Mouse (Mus musculus) T-helper 2 cell (primary cell): ENCODE measurements around the gene Pfdn6.
"Not testable (repeated sequence)": the region's sequence is repeated elsewhere in the genome, so short reads cannot be mapped to it uniquely, and the experiment has no call there.

ENCODE experiments used
- in situ Hi-C: fragments of 300-600 bp; cut with MboI, MseI; formaldehyde crosslinking; loops from one replicate; pipeline ENCODE4 v1.15.1; 2025; ENCODE audit warnings: high pct_unique_total_duplicates

The Pfdn6 gene

DNA sequence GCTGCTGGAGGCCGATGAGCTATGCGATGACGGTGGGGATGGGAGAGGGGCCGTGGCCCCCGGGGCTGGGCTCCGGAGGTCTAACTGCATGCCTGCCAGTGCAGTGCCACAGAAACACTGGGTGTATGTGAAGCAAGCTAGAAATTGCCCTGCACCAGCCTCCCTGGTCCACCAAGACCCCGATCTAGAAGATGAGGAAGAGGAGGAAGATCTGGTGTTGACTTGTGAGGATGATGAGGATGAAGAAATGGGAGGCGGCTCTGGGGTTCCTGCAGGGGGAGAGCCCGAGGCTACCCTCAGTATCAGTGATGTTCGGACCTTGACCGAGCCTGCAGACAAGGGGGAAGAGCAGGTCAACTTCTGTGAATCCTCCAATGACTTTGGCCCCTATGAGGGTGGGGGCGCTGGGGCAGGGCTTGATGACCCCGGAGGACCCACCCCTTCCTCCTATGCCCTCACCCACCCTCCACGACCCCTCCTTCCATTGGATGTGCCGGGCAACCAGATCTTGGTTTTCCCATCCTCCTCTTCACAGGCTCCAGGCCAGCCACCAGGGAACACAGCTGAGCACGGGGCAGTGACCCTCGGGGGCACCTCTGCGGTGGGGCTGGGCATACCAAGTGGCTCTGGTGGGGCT, 22.4 kb downstream of the Pfdn6 start:
- in situ Hi-C loops, result no loop called here

DNA sequence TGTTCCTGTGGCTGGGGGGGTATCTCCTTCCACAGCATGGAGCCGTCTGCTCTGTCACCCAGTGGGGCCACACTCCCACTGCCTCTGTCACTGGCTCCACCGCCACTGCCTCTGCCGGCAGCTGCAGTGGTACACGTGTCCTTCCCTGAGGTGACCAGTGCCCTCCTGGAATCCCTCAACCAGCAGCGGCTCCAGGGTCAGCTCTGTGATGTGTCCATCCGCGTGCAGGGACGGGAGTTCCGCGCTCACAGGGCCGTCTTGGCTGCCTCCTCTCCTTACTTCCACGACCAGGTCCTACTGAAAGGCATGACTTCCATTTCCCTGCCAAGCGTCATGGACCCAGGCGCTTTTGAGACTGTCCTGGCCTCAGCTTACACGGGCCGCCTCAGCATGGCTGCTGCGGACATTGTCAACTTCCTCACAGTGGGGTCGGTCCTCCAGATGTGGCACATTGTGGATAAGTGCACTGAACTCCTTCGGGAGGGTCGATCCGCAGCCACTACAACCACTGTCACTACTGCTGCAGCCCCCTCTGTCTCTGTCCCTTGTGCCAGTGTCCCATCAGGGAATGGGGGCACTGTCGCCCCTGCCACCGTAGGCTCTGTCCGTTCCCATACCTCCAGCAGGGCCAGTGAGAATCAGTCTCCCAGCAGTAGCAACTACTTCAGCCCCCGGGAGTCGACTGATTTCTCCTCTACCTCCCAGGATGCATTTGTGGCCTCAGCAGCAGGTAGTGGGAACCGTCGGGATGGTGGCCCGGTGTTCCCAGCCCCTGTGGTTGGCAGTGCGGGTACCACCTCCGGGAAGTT, 23.1 kb downstream of the Pfdn6 start:
- in situ Hi-C loops, result no loop called here

DNA sequence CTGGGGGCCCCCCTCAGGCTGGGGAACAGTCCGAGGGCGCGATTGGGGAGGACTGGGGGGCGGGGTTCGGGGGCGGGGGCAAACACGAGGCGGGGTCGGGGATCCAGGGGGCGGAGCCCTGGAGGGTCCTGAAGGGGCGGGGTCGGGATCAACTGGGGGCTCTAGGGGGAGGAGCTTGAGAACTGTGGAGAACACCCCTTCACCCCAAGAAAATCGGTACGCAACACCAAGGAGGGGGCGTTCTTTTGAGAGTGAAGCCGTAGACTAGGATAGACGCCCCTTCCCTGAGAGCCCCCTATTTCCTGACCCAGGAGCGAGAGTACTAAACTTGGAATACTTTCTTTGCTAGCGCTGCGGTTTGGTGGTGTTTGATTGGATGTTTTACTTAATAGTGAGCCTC, 23.8 kb downstream of the Pfdn6 start:
- in situ Hi-C loops, result no loop called here

DNA sequence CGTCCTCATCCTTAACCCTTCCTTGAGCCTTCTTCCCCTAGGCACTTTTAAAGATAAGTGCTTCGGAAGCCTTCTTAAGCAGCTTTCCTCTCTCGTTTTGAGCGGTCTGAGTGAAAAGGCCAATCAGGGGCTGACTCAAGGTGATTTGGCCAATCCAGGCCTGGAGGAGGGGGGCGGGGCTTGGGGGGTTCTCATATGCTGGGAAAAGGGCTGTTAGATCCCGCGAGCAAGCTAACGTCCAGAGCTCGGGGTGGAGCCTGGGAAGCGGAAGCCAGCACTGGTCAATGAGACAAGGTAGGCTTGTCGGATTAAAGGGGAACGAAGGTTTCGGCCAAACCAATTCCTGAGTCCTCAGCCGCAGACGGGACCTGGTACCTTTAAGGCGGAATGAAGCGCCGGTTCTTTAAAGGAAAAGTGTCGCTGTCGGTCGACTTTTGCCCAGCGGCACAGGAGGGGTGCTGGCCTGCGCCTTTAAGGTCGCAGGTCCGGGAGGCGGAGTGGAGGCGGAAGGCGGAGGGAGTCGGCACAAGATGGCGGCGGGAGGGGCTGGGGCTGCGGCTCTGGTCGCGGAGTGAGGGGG, 24.4 kb downstream of the Pfdn6 start, which contains the start of the genes Tapbp and Zbtb22:
Gene Tapbp, plus strand, starts transcription at position 229 of the 580 bp plus-strand sequence.
Gene Zbtb22, plus strand, starts transcription at position 234 of the 580 bp plus-strand sequence.
- in situ Hi-C loops, result no loop called here

DNA sequence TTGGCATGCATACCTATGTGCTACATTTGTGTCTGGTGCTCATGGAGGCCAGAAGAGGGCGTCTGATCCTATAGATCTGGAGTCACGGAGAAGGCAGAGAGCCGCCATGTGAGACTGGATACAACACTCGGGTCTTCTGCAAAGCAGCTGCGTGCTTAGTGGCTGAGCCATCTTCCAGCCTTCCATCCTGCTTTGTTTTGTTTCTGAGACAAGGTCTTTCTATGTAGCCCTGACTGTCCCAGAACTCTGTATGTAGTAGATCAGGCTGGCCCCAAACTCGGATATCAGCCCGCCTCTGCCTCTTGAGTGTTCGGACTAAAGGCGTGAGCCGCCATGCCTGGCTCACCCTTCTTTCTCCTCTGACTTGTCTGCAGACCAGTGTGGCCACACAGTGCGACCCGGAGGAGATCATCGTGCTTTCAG, 25.2 kb downstream of the Pfdn6 start:
- in situ Hi-C loops, result no loop called here

DNA sequence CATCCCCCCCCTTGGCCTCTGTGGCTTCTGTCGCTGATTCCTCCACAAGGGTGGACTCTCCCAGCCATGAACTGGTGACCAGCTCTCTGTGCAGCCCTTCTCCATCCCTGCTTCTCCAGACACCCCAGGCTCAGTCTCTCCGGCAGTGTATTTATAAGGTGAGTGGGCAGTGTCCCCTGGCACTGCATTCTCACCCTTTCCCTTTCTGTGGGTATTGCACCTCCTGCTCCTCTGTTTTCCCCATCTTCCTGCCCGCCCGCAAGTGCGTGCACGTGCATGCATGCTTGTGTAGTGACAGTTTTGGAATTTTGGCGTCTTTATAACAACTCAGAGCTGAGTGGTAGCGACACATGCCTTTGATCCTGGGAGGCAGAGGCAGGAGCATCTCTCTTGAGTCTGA, 26.2 kb downstream of the Pfdn6 start:
- in situ Hi-C loops, result no loop called here

DNA sequence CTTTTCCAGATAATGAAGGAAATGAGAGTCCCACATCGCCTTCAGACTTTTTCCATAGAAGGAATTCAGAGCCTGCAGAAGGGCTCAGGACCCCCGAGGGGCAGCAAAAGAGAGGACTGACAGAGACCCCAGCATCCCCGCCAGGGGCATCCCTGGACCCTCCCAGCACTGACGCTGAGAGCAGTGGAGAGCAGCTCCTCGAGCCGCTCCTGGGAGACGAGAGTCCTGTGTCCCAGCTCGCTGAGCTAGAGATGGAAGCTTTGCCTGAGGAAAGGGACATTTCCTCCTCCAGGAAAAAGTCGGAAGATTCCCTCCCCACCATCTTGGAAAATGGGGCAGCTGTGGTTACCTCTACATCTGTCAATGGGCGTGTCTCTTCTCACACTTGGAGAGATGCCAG, 26.9 kb downstream of the Pfdn6 start:
- in situ Hi-C loops, result no loop called here

DNA sequence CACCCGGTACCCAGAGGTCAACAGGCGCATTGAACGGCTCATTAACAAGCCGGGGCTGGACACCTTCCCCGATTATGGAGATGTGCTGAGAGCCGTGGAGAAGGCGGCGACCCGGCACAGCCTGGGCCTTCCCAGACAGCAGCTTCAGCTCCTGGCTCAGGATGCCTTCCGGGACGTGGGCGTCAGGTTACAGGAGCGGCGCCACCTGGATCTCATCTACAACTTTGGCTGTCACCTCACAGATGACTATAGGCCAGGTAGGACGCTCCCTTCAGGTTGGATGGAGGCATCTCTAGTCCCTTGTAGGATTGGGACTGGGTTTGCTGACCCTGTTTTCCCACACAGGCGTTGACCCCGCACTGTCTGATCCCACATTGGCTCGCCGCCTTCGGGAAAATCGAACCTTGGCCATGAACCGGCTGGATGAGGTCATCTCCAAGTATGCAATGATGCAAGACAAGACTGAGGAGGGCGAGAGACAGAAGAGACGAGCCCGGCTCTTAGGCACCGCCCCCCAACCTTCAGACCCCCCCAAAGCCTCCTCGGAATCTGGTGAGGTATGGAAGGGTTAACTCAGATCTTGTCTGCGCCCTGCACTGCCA, 28.2 kb downstream of the Pfdn6 start:
- in situ Hi-C loops, result no loop called here

DNA sequence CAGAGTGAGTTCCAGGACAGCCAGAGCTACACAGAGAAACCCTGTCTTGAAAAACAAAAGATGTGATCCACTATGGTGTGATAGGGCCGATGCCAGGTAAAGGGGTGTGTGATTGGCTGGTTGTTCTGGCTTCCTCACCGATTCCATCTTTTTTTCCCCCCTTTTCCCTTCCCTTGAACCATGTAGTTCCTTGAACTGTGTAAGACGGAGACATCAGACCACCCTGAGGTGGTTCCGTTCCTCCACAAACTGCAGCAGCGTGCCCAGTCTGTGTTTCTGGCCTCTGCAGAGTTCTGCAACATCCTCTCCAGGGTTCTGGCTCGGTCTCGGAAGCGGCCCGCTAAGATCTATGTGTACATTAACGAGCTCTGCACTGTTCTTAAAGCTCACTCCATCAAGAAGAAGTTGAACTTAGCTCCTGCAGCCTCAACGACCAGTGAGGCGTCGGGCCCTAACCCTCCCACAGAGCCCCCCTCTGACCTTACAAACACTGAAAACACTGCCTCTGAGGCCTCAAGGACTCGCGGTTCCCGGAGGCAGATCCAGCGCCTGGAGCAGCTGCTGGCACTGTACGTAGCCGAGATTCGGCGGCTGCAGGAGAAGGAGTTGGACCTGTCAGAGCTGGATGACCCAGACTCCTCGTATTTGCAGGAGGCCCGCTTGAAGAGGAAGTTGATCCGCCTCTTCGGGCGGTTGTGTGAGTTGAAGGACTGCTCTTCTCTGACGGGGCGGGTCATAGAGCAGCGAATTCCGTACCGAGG, 28.9 kb downstream of the Pfdn6 start:
- in situ Hi-C loops, result no loop called here

DNA sequence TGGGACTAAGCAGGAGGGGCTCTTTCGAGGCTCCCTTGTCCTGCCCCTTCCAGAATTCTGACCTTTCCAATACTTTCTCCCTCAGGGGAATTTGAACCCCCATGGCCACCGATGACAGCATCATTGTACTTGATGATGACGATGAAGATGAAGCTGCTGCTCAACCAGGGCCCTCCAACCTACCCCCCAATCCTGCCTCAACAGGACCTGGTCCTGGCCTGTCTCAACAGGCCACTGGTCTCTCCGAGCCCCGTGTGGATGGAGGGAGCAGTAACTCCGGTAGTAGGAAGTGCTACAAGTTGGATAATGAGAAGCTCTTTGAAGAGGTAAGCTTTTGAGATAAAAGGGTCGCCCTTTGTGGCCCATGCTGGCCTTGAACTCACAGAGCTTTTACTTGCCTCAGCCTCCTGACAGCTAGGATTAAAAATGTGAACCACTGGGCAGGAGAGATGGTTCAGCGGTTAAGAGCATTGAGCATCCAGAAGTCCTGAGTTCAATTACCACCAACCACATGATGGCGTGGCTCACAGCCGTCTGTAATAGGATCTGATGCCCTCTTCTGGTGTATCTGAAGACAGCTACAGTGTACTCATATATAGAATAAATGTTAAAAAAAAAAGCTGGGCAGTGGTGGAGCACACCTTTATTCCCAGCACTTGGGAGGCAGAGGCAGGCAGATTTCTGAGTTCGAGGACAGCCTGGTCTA, 29.6 kb downstream of the Pfdn6 start:
- in situ Hi-C loops, result no loop called here

DNA sequence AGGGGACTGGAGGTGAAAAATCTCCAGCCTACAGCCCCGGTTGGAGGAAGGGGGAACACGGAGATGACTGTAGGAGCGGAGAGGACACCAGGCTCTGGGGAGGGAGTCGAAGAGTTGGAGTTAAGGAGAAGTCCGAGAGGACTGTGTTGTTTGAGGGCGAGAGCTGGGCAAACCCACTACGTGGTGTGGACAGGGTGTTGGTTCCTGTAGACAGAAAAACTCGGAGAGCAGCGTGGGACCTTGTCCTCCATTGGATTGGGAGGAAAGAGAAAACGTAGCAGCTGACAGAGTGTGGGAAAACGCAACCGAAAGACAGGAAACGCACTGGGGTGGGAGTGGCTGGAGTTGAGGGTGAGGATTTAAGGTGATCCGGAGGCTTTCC, 30.3 kb downstream of the Pfdn6 start:
- in situ Hi-C loops, result no loop called here

DNA sequence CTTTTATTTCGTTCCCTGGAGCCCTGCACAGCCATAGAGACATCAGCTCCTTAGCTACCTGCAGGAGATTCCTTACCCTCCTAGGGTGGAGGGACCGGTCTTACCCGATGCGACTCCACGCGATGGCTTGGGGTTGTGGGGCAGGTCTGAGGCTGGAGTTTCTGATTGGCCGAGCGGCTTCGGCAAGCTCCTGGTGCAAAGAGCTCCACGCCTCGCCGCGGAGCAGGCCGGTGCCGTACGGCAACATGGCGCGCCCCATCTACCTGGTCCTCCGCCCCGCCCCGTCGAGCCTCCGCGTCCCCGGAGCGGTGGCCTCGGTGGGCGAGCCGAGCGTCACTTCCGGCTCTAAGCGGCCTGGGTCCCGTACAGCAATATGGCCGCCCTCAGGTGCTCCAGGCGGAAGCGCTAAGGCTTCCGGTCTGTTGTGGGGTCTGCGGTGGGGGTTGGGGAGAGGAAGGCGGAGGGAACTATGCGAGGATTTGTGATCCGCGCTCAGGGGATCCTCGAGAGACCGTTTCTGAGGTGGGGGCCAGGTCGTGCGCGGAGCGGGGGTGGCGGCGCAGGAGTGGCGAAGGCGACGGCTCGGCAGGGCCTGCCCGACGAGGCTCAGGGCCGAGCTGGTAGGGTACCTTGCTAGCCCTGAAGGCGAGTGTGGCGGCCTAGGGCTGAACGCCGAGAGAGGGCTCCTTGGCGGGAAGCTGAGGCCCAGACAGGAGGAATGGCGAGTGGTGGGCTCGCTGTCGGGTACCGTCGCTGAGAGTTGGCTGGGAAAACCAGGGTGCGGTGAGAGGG, 30.9 kb downstream of the Pfdn6 start, which contains the start of gene Daxx:
Gene Daxx, plus strand, starts transcription at position 338 of the 792 bp plus-strand sequence.
- in situ Hi-C loops, result no loop called here

DNA sequence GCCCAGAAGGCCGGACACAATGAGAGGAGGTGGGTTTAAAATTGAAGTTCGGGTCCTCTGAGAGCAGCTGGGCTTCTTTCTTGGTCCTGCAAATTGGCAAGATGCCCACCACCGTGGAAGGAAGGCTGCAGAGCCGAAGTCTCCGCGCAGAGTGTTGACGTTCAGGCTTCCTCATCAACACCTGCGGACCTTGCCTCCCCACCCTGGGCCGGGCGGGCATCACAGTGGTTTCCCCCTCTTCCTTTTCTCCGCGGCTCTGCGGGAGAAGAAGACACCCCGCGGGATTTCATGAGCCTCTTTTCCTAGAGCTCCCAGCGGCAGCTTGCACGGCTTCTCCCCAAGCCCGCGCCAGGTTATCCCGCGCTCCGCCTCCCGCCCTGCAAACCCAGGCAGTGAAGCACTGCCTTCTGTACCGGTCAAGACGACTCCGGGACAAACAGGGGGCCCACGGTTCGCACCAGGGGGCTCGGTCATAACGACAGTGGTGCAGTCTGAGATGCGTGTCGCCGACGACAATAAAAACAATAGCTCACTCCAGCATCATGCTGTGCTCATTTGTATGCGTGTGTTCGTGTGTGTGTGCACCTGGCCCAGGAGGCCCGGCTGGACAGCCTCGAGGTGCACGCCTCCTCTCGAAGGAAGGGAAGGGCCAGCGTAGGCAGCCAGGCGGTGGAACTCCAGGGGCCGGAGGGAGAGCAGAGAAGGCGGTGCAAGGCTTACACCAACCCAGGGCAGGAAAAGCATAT, 31.6 kb downstream of the Pfdn6 start:
- in situ Hi-C loops, result no loop called here

DNA sequence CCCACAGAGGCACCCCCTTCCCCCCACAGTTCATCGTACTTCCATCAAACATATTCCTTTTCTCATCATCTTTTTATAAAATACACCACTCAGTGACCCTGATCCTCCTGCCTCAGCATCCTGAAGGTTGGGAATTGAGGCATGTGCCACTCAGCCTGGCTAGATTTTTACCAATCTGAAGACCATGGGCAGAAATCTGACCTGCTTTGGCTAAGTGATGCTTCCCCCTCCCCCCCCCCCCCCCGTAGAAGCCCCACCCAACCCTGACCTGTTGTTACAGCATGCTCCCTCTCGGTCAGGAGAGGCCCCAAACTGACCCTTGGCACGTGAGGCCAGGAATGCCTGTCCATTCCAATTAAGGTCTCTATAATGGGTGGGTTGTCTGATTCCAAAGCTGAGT, 35.3 kb downstream of the Pfdn6 start, which contains the start of gene Platr17:
Gene Platr17, plus strand, starts transcription at position 301 of the 400 bp plus-strand sequence.
- in situ Hi-C loops, result not testable (repeated sequence)

DNA sequence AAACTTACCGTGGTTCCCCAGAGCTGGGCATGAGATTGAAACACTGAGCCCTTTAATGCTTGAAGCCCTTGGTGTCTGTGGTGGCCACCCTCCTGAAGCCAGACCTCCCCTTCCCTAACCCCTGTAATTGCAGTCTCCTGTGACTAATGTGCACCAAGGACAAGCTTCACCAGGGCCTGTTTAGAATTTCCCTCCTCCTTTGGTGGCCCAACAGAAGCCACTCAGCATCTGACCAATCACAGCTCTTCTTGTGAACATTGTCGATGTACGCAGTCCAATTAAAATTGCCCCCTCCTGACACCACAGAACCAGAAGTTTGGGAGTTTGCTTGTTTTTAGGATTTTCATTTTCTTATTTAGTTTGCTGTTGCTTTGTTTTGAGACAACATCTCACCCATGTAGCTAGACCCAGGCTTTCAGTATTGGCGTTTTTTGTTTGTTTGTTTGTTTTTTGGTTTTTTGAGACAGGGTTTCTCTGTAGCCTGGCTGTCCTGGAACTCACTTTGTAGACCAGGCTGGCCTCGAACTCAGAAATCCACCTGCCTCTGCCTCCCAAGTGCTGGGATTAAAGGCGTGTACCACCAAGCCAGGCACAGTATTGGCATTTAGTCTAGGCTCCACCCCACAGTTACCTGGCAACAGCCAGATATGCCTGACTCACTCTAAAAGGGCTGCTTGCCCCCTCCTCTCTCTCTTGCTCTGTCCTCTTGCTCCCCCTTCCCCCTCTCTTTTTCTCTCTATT, 36.1 kb downstream of the Pfdn6 start:
- in situ Hi-C loops, result not testable (repeated sequence)

DNA sequence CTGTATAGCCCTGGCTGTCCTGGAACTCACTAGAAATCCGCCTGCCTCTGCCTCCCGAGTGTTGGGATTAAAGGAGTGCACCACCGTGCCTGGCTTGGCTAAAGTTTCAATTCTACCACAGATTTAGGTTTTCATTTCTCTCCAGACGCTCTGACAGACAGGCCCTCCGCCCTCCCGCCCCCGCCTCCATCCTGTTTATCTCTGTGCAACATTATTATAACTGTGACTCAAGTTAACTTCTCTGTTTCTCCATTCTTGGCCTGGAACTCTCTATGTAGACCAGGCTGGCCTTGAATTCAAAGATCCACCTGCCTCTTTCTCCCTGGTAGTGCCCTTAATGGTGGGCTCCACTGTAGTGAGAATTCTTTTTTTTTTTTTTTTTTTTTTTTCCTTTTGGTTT, 37.7 kb downstream of the Pfdn6 start:
- in situ Hi-C loops, result no loop called here

DNA sequence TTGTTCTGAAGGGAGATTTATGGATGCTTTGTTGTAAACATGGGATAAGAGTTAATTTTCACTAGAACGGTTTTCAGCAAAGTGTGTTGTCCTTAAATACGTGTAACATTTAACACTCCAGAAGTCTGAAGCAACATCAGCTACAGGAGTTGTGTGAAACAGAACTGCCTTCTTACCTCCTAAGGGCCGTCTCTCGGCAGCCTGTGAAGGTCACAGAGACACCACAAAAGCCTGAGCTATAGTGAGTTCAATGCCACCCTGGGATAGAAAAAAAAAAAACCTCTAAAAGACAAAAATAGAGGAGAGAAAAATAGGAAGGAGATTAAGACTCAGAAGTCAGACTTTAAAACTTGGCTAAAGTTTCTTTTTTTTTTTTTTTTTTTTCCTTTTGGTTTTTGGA, 38.1 kb downstream of the Pfdn6 start:
- in situ Hi-C loops, result no loop called here

DNA sequence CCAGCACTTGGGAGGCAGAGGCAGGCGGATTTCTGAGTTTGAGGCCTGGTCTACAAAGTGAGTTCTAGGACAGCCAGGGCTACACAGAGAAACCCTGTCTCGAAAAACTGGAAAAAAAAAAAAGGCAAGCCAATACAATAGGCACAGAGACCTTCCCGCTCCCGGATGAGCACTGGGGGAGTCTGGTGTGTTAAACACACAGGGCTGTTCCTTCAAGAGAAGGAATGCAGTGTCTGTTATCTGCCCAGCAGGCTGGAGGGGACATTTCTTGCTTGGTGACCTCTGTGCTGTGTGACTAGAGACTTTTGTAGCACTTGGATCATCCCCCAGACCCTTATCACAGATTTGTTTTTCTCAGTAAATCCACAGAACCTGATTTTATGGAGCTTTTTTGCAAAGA, 38.5 kb downstream of the Pfdn6 start:
- in situ Hi-C loops, result no loop called here

DNA sequence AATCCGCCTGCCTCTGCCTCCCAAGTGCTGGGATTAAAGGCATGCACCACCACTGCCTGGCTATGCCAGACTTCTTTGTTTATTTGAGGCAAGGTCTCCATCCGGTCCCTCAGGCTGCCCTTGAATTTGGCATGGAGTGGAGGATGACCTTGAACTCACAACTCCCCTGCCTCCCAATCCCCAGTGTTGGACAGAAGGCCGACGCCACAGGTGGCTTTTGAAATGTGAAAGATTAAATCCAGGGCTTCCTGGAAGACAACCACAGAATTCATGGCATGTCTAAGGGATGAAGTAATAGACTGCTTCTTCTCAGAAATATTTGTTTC, 39.2 kb downstream of the Pfdn6 start:
- in situ Hi-C loops, result no loop called here
